Mouse (Mus musculus) lung, adult 2 months (tissue): ENCODE data around the gene Fmnl3.

ENCODE experiments used
- CTCF ChIP-seq: fragments of 200-500 bp; IDR thresholded peaks from 2 replicates; pipeline ENCODE4 v1.5.1; 2011; ENCODE audit warnings: mild to moderate bottlenecking, low read length, control low read depth; ENCODE audit not compliant: insufficient read depth
- POLR2A ChIP-seq: fragments of 200-500 bp; IDR thresholded peaks from 2 replicates; pipeline ENCODE4 v1.6.1; 2011; ENCODE audit warnings: low read depth, mild to moderate bottlenecking, control low read depth, low read length, borderline replicate concordance; ENCODE audit errors: extremely low read depth

DNA sequence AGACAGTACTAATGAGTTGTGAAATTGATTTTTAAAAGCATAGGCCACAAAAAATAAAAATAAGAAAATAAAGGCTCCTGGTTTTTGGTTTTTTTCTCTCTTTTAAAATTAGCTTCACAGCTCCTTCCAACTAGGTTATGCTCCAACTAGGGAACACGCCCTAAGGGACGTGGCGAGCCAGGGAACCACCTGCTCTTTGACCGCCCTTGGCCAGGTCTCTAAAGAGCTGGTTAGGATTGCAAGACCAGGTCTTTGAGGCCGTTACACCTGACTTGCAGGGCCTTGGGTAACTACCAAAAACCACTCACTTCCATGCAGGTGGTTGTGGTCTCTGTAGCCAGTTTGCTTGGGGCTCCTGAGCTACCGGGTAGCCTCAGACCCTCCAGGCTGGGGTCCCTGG, 21.7 kb upstream of the Fmnl3 start:
- TF ChIP-seq CTCF (no peak), POLR2A (no peak)
